Mouse (Mus musculus) NIH3T3 (cell line): ENCODE measurements around the gene Arfgef3.
"Not testable (repeated sequence)": the region's sequence is repeated elsewhere in the genome, so short reads cannot be mapped to it uniquely, and the experiment has no call there.

Source experiments
- DNase-seq: peaks from one replicate; pipeline ENCODE4 v3.0.0-alpha.2; 2012; ENCODE audit warnings: low read depth

The Arfgef3 gene

DNA sequence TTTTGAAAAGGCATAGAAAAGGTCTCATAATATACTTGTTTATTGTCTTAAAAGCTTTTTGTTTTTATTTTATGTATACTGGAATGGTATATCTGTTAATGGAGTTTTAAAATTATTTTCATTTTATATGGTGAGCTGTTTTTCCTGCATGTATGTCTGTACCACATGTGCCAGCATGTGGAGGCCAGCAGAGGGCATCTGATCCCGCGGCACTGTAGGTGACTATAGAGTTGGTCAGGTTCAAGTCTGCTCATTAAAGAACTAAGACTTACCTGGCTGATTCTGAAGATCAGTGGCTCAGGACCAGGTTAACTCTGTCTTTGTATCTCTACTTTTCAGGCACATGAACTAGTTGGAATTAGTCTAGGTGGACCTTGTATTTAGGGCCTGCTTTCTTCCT lies 171.2 kb downstream of the Arfgef3 start:
- DNase-seq, result peak; percentile 7

DNA sequence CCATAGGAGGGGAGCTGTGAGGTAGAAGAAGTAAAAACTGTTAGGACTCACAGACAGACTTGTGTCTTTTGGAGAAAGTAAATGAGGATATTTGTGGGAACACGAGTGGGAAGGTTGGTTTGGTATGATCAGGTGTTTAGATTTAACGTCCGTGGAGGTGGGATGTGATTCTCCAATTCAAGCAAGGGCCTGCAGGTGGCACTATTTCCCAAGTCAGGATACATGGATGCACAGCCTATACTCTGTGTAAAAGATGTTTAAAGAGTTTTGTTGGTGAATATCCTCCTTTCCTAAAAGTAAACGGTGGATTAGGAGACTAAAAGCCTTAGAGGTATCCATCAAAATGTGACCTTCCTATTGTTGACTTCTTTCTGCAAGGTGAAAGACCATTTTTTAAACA lies 180.8 kb downstream of the Arfgef3 start:
- DNase-seq, result peak; percentile 65

DNA sequence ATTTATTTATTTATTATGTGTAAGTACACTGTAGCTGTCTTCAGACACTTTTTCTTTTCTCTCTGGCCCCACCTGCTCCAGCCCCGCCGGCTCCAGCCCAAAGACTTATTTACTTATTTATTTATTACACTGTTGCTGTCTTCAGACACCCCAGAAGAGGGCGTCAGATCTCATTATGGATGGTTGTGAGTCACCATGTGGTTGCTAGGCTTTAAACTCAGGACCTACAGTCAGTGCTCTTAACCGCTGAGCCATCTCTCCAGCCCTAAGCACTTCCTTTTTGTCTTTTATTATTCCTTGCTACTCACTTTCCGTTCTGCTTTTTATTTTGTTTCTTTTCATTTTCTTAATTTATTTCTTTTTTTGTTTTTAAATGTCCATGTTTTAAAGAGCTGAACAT lies 182.3 kb downstream of the Arfgef3 start:
- no peak for DNase-seq

DNA sequence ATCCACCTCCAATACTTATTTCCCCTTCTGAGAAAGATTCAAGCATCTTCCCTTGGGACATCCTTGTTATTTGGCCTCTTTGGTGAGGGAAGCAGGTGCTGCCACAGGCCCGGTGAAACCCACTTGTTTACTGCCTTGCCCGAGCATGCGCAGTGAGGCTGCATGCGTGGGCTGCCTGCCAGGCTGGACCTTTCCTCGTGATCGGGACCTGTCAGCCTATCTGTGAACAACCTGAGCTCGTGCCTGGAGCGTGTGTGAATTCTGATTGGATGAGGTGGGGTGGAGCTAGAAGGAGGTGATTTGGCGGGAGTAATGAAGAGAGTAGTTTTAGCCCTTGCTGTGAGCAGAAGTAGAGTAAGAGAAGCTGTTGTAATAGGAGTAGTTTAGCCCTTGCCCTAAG lies 184.7 kb downstream of the Arfgef3 start:
- DNase-seq, result not testable (repeated sequence)

DNA sequence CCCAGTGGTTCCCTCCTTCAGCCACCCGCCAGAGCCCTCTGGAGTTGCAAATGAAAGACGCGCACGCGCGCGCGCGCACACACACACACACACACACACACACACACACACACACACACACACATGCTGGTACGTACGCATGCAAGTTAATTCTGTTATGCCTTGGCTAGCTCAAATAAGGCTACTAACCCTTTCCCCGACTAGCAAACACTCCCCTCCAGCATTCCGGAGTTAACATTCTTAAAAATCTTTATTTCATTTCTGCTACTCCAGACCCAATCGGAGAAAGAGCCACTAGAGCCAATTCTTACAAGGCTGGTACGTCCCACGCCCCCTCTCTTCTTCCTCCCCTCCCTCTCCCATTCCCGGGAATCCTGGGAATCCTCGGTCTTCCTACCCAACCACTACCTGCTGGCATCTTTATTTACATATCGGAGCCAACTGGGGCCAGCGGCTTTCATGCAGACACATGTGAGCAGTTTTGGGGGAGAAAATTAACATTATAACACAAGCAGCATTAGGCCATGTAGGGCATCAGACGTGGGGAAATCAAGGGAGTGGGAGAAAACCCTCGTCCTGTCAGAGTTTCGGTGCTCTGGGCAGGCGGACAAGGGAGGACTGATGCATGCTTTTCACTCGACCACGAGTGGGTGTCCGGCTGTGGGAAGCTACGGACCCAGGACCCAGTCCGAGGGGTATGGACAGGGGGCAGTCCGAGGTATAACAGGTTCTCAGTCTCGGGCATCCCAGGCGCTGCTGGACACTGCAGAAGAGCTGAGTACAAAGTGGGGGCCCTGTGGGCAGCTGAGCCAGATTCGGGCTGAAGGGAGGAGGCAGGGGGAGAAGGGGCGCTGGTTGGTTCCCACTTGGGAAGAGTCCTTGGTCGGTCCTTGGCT lies 194.2 kb downstream of the Arfgef3 start:
- DNase-seq, result no peak

DNA sequence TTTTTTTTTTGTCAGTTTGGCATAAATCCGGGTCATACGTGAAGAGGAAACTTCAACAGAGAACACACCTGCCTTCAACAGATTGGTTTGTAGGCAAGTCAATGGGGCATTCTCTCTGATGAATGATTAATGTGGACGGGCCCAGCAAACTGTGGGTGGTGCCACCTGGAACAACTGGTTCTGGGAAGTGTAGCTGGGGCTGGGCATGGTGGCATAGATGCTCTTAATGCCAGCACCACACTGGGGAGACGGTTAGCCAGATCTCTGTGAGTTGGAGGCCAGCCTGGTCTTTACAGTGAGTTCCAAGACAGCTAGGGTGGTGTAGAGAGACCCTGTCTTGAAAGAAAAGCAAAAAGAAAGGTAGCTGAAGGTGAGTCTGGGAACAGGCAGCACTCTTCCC lies 196.4 kb downstream of the Arfgef3 start:
- no peak for DNase-seq

DNA sequence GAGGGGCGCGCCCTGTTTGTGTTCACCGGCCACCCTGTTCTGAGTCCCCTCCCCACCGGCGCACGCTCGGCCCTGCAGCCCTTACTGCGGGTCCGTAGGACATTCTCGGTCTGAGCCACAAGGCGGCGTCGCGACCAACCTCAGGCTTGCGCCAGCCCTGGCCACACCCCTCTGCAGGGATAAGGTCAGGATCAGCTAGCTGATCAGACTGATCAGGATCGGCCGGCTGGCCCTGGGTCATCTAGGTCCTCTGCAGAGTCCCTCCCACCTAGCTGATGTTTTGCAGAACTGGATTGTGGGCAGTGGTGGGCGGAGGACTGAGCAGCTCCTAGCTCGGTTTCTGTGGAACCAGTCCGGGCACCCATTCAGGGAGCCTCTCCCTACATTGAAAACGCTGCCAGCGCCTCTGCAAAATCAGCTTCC lies 197.9 kb downstream of the Arfgef3 start, which contains the start of gene Hebp2:
Gene Hebp2, minus strand, starts transcription at position 264 of the 423 bp plus-strand sequence.
- peak; percentile 88 for DNase-seq

DNA sequence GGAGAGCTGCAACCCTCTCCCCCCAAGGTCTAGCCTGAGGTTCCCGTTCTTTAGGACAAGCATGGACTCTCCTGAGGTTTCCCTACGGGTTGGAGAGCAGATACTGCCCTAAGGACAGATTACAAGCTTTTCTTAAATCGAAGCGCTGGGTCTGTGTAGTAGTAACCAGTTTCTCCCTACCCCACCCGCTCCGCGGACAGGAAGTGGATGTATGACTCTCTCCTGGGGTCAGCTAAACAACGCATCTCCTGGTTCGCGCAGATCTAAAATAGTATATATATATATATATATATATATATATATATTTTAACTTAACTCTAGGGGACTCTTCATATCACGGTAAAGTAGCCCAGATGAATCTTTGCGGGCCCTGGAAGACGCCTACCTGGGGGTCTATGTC lies 198.4 kb downstream of the Arfgef3 start:
- DNase-seq, result peak; percentile 46

DNA sequence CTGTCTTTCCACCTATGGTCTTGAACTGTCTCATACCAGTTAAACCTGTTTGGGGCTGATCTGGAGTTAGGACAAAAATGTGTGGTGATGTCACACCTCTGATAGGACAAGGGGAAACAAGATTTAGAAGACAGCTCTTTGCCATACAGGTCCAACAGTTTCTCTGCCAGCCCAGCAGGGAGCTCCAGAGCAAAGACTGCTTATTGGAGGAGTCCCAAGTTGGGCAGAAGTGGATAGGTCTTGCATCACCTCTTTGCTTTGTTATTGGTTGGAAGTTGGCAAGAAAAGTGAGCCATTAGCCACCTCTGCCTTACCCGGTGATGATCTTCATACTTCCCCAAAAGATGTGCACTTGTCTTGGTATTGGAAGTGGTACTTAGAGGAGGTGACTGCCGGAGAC lies 206.9 kb downstream of the Arfgef3 start:
- no peak for DNase-seq

DNA sequence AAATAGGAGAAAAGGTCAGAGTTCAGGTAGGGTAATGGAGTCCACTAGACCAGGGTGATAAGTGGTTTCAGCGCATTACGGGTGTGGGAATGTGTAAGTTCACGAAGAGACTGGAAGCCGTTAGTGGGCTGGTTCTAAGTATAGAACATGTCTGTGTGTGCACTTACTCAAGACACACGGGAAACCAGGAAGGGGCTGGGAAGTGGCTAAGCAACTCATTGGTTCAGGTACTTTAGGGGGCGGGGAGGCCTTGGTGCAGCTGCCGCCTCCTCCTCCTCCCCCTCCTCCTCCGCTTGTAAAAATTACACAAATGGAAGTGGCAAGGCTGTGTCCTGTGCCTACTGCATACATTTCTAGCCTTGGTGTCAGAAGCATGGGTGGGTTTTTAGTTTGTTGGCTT lies 211.5 kb downstream of the Arfgef3 start:
- DNase-seq, result no peak
